Comparison of ENCODE assay signal across 13 mouse cellular contexts in the genomic region with DNA sequence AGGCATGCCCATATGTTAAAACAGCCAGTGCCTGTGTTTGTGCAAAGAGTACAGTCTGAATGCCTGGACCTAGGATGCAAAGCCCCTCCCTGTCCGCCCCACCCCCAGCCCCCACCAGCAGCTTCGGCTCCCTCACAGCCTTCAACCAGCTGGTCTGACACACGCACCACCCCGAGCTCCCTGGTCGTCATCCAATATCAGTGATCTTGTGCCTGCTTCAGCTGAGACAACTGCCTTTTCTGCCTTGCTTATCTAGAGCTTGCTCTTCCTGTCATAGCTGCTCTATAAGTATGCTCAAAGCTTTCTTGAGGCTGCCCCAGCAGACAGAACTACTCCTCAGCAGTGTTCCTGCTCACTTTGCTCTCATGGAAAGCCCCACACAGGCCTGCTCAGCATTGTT. TPM values are rescaled to one million over a fixed set of nuclear protein-coding genes. Genes with fewer than 3 reads are reported as not detected.
DNase-seq lines count a peak whose midpoint lies in the region; ATAC-seq lines count a peak whose summit lies in the region.
"Had no signal": no experiment of that assay in that cellular context is flagged by ENCODE, and none has a peak within 500 bp of the region (broad histone marks: within the 10 kb centered on the region; RNA-seq: fewer than 3 reads in every experiment).

No protein-coding gene starts in this region.

- H3K4me2 ChIP-seq in hindbrain, embryonic 12.5 days (replicated peaks) = no peak overlapping the region
- no peak overlapping the region for H3K4me2 ChIP-seq in hindbrain, embryonic 14.5 days (replicated peaks)
- 0 out of 2 replicates have a peak overlapping the region, but pooled peaks have one; percentile 22 for H3K4me2 ChIP-seq in lung, embryonic 16.5 days (ENCODE audit: low read depth, low read length)
- H3K4me2 ChIP-seq in liver, embryonic 13.5 days = no peak overlapping the region

- H3K27me3 ChIP-seq in hindbrain, embryonic 12.5 days = no peaks in the 10 kb centered on the region
- no peaks in the 10 kb centered on the region for H3K27me3 ChIP-seq in hindbrain, embryonic 14.5 days (ENCODE audit: control insufficient read depth, insufficient read depth, low read length)
- no peaks in the 10 kb centered on the region for H3K27me3 ChIP-seq in lung, embryonic 16.5 days (ENCODE audit: control insufficient read depth, insufficient read depth, low read depth, low read length)
- H3K27me3 ChIP-seq in liver, embryonic 13.5 days = no peaks in the 10 kb centered on the region

- no peak overlapping the region for H3K9ac ChIP-seq in hindbrain, embryonic 12.5 days
- H3K9ac ChIP-seq in hindbrain, embryonic 14.5 days = no peak overlapping the region
- 0 out of 2 replicates have a peak overlapping the region, but pooled peaks have one; percentile 13 for H3K9ac ChIP-seq in lung, embryonic 16.5 days (ENCODE audit: low read length)
- H3K9ac ChIP-seq in liver, embryonic 13.5 days = no peak overlapping the region

- H3K4me3 ChIP-seq in hindbrain, embryonic 12.5 days = no peak overlapping the region
- H3K4me3 ChIP-seq in hindbrain, embryonic 14.5 days (replicated peaks; ENCODE audit: low read length) = no peak overlapping the region
- H3K4me3 ChIP-seq in lung, embryonic 16.5 days (ENCODE audit: low read length) = no peak overlapping the region
- H3K4me3 ChIP-seq in liver, embryonic 13.5 days (replicated peaks) = no peak overlapping the region

- H3K36me3 ChIP-seq in hindbrain, embryonic 12.5 days = no peaks in the 10 kb centered on the region
- no peaks in the 10 kb centered on the region for H3K36me3 ChIP-seq in hindbrain, embryonic 14.5 days (replicated peaks; ENCODE audit: control insufficient read depth, insufficient read depth)
- no peaks in the 10 kb centered on the region for H3K36me3 ChIP-seq in lung, embryonic 16.5 days (ENCODE audit: control insufficient read depth, insufficient read depth, low read length)
- H3K36me3 ChIP-seq in liver, embryonic 13.5 days = no peaks in the 10 kb centered on the region

- ATAC-seq in hindbrain, embryonic 12.5 days (ENCODE audit: low FRiP score) = peak; percentile 32; the same call in 1 of the 2 replicates
- no peak for ATAC-seq in hindbrain, embryonic 14.5 days (ENCODE audit: low FRiP score)
- peak; percentile 90 for ATAC-seq in lung, embryonic 16.5 days (ENCODE audit: low read depth)
- peak; percentile 45; the same call in 1 of the 2 replicates for ATAC-seq in liver, embryonic 13.5 days (ENCODE audit: low read depth)

- intact Hi-C loops in gastrocnemius, postnatal 36 days (cut with DNase I) = loop anchor here (5.0 to 10.0 kb wide), 2 partner anchors 44 to 281 kb away; no protein-coding TSS in a partner anchor

- no peak for DNase-seq in hindbrain, embryonic 14.5 days (ENCODE audit: low spot score)
- DNase-seq in lung, postnatal 25 days (ENCODE audit: low spot score) = no peak
- DNase-seq in cerebellum, adult 9-10 months = peak; percentile 50
- no peak for DNase-seq in liver, embryonic 13.5 days
- DNase-seq in spleen, postnatal 4 days (ENCODE audit: low spot score in 2 of 2) = no peak
- no peak for DNase-seq in gastrocnemius, postnatal 36 days
- DNase-seq: layer of hippocampus, adult 9-11 months; spleen, adult 18-20 months had no signal

- H3K9me3 ChIP-seq in hindbrain, embryonic 12.5 days (replicated peaks) = no peaks in the 10 kb centered on the region
- no peaks in the 10 kb centered on the region for H3K9me3 ChIP-seq in hindbrain, embryonic 14.5 days (ENCODE audit: control insufficient read depth, low read length)
- H3K9me3 ChIP-seq in lung, embryonic 16.5 days (ENCODE audit: control insufficient read depth, low read length) = no peaks in the 10 kb centered on the region
- H3K9me3 ChIP-seq in liver, embryonic 13.5 days (replicated peaks) = no peaks in the 10 kb centered on the region

- H3K4me1 ChIP-seq in hindbrain, embryonic 12.5 days = no peaks in the 10 kb centered on the region
- 0 out of 2 replicates have a peak, but pooled peaks cover 4% of the 10 kb centered on the region for H3K4me1 ChIP-seq in hindbrain, embryonic 14.5 days (replicated peaks; ENCODE audit: control insufficient read depth, insufficient read depth, low read length)
- H3K4me1 ChIP-seq in lung, embryonic 16.5 days (replicated peaks; ENCODE audit: control insufficient read depth, insufficient read depth, low read length) = peaks cover 17% of the 10 kb centered on the region
- no peaks in the 10 kb centered on the region; the same call in 1 of the 2 replicates for H3K4me1 ChIP-seq in liver, embryonic 13.5 days (replicated peaks)

- H3K27ac ChIP-seq in hindbrain, embryonic 12.5 days = no peak overlapping the region
- H3K27ac ChIP-seq in hindbrain, embryonic 14.5 days = no peak overlapping the region
- H3K27ac ChIP-seq in lung, embryonic 16.5 days (ENCODE audit: low read length) = peak overlapping the region; percentile 90
- no peak overlapping the region for H3K27ac ChIP-seq in liver, embryonic 13.5 days

- WGBS in hindbrain, embryonic 12.5 days = 44% methylated on average over 5 of the region's 5 CpGs
- whole genome bisulfite sequencing in hindbrain, embryonic 14.5 days = 49% methylated on average over 5 of the region's 5 CpGs
- WGBS in lung, embryonic 16.5 days = 18% methylated on average over 5 of the region's 5 CpGs
- WGBS in liver, embryonic 13.5 days (ENCODE audit: insufficient replicate concordance) = 4% methylated on average over 5 of the region's 5 CpGs

RNA-seq across cellular contexts. Expression of a gene that starts 13.4 kb away (rescaled TPM):
- polyA plus RNA-seq in hindbrain, embryonic 12.5 days (2016; fragmentation: Nextera tagmentation; extraction: Ambion mirVana) = not detected in 2 replicates
- not detected in 2 replicates for polyA plus RNA-seq in hindbrain, embryonic 14.5 days (2014; fragmentation: Nextera tagmentation; extraction: Ambion mirVana)
- 0.09 TPM in 1 of 2 replicates, not detected in the other for polyA plus RNA-seq in lung, embryonic 16.5 days (2015; fragmentation: Nextera tagmentation; extraction: Ambion mirVana)
- not detected in 2 replicates for polyA plus RNA-seq in liver, embryonic 13.5 days (2015; fragmentation: Nextera tagmentation; extraction: Ambion mirVana)
- not detected for total RNA-seq in gastrocnemius, postnatal 36 days (2021)
- total RNA-seq: hematopoietic stem cell, adult 5-6 weeks had no signal
- polyA plus RNA-seq: liver, embryonic 16.5 days; neural tube, embryonic 14.5 days had no signal

RNA-seq across cellular contexts. Expression of a gene that starts 30.5 kb away (rescaled TPM):
- 5.2 and 6.6 TPM in 2 replicates for polyA plus RNA-seq in hindbrain, embryonic 12.5 days (2016; fragmentation: Nextera tagmentation; extraction: Ambion mirVana)
- 2.0 and 2.6 TPM in 2 replicates for polyA plus RNA-seq in hindbrain, embryonic 14.5 days (2014; fragmentation: Nextera tagmentation; extraction: Ambion mirVana)
- polyA plus RNA-seq in lung, embryonic 16.5 days (2015; fragmentation: Nextera tagmentation; extraction: Ambion mirVana) = 23.3 and 25.0 TPM in 2 replicates
- polyA plus RNA-seq in liver, embryonic 13.5 days (2015; fragmentation: Nextera tagmentation; extraction: Ambion mirVana) = 1.2 and 1.4 TPM in 2 replicates
- total RNA-seq in gastrocnemius, postnatal 36 days (2021) = 1 to 10 TPM; 3.0 to 3.3 TPM
